Mouse (Mus musculus) ES-E14 (cell line): ENCODE data around the gene Flt3l.

Source experiments
- HCFC1 ChIP-seq: IDR thresholded peaks from 2 replicates; pipeline ENCODE4 v1.6.1; 2012; ENCODE audit warnings: low read length, inconsistent platforms, borderline replicate concordance; ENCODE audit not compliant: insufficient read depth
- MAFK ChIP-seq: IDR thresholded peaks from 2 replicates; pipeline ENCODE4 v1.6.1; 2014; ENCODE audit warnings: mild to moderate bottlenecking, low read depth, low read length, inconsistent platforms; ENCODE audit not compliant: insufficient read depth
- ZC3H11A ChIP-seq: IDR thresholded peaks from 2 replicates; pipeline ENCODE4 v1.6.1; 2012; ENCODE audit warnings: low read depth, mild to moderate bottlenecking, inconsistent platforms, low read length, borderline replicate concordance
- ZNF384 ChIP-seq: IDR thresholded peaks from 2 replicates; pipeline ENCODE4 v1.6.1; 2012; ENCODE audit warnings: low read depth, low read length, inconsistent platforms

DNA sequence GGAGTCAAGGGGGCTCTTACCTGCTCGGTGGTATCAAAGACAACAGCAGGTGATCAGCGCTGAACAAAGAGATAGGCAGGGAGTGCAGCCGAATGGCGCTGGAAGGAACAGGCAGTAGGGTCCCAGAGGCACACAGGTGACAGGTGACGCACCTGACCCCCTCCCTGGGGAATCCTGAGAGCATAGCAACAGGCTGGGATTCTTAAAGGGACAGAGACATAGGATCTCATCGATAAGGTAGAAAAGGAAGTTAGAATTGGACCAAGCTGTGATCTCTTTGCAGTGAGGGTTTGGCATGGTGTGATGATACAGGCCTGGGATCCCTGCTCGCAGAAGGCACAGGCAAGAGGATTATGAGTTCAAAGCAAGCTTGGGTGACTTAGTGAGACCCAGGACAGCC, 43.2 kb upstream of the Flt3l start, which contains the start of gene Gfy:
- TF ChIP-seq ZC3H11A: no peak
- TF ChIP-seq MAFK: no peak
- TF ChIP-seq HCFC1: no peak
- no peak for TF ChIP-seq ZNF384
